Mouse (Mus musculus): Measurements from ENCODE around the gene Ppfia4.

Gene Ppfia4

GRCm38 (mm10) chr1:134297265-134297664 is 35.5 kb downstream of the Ppfia4 start:
- no peak for DNase-seq

GRCm38 (mm10) chr1:134293738-134294604 is 38.8 kb downstream of the Ppfia4 start:
- no peak for DNase-seq

DNA sequence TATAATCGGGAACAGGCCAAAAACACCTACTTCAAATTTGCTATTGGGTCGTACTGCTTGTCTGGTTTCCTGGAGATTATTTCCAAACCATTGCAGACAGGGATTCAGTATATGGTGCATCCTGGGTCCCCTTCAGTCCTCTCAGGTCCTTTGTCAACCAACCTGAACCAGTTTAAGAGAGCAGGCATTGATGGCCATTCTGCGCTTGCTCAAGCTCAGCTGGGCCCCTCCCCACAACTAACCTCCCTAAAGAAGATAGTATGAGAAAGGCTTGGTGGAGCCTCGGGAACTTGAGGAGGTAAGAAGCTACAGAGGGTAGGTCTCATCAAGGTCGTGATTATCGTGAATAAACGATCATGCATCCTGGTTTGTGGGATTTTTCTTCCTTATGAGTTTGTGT is 39.5 kb downstream of the Ppfia4 start:
- DNase-seq: no peak

GRCm38 (mm10) chr1:134292601-134293000 is 40.1 kb downstream of the Ppfia4 start:
- DNase-seq: no peak

GRCm38 (mm10) chr1:134292073-134292472 is 40.7 kb downstream of the Ppfia4 start:
- no peak for DNase-seq

DNA sequence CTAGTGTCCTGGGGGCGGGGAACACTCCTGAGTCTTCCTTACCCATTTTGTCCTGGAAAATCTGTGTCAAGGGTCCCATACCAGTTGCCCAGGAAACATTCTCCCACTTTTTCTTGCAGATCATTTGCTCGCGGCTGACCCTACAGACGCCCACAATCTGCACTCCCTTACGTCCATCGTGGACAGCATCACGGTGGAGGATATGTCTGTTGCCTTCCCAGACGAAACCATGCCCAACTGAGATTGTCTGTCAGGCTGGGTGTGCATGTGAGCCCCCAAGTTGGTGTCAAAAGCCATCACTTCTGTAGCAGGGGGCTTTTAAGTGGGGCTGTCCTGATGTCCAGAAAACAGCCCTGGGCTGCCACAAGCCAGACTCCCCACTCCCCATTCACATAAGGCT is 41.2 kb downstream of the Ppfia4 start:
- DNase-seq: no peak

- no peak for DNase-seq
Measured at GRCm38 (mm10) chr1:134290909-134291308, 41.8 kb downstream of the Ppfia4 start.

GRCm38 (mm10) chr1:134290300-134290699 is 42.4 kb downstream of the Ppfia4 start:
- no peak for DNase-seq

GRCm38 (mm10) chr1:134289598-134290099 is 43.1 kb downstream of the Ppfia4 start, which contains the start of gene Myog:
TSS of gene Myog (plus strand) at chr1:134289989.
- no peak for DNase-seq

DNA sequence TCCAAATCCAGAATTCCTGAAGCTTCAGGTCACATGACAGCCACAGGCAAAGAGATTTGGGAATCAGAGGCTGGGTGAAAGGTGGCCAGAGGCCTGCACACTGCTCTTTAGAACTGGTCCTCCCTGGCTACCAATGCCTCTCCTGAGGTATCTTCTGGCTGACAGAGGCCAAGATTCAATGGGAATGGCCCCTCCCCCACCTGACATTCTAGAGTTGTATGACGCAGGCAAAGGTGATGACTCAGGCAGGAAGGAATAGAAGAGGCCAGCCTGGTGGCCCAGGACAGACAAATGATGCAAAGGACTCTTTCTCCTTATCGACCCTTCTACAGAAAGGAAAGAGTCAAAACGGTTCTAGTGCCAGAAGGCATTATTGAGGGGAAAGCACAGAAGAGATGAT is 44.5 kb downstream of the Ppfia4 start:
- no peak for DNase-seq

GRCm38 (mm10) chr1:134285458-134286120 is 47.1 kb downstream of the Ppfia4 start:
- no peak for DNase-seq

DNA sequence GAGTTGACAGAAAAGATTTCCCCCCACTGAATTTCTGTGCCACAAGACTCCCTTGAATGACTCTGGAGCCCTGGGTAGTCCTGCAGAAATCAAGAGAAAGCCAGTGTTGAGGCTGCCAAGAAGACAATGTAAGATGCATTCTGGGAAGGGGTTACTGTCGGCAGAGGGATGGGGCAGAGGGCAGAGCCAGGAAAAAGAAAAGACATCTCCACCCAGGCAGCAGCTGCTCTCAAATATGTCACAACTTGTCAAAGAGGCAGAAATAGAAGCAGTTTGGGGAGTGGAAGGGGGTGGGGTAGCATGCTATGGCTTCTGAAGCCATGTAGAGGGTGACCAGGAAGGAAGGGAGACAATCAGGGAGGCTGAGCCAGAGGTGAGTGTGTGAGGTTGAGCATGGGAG is 49.6 kb downstream of the Ppfia4 start:
- DNase-seq: no peak

DNA sequence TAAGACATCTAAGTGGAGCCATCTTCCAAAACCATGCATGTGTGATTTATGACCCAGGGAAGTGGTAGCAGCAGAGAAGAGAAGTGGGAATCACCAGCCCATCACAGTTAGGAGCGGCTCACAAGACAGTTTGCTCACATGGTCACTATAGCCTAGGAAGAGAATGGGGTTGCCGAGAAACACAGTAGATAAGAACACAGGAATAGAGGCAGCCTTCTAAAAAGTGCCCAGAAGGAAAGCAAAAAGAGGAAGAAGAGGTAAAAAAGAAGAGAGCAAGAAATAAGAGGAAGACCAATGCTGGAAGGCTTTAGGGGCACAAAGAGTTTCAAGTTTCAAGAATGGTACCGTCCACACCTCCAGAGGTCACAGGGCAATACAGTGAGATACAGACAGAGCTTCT is 50.4 kb downstream of the Ppfia4 start:
- no peak for DNase-seq

- no peak for DNase-seq
Measured at GRCm38 (mm10) chr1:134281563-134281962, 51.2 kb downstream of the Ppfia4 start.

DNA sequence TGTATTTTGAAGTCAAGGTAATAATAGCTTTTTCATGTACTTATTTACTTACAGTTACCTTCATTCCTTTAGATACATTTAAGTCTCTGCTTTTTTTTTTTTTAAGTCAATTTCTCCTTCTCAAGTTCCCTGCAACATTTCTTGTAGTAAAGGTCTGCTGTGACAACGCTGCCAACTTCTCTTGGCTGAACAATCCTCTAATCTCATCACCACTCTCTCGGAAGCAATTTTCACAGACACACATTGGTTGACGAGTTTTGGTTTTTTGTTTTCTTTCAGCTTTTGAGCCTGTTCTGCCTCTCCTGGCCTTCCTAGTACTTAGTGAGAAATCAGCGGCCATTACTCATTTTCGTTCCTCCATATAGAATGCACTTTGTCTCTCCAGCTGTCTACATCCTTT is 52.6 kb downstream of the Ppfia4 start:
- DNase-seq: no peak

DNA sequence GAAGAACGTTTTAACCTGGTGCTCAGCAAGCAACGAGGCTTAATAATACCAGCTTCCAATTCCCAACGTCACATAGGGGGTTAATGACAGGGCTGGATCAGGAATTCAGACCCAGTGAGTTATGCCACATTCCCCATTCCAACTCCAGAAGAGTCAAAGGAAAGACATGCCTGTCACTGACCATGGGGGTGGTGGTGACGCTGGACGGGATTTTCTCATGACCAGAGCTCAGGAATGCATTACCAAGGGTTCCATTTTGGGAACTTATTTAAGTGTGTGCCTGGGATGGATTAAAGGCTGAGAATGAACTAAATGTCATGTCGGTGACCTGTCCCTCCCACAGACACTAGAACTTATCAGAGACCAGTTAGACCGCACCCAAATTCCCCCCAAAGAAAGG is 55.9 kb downstream of the Ppfia4 start:
- no peak for DNase-seq

DNA sequence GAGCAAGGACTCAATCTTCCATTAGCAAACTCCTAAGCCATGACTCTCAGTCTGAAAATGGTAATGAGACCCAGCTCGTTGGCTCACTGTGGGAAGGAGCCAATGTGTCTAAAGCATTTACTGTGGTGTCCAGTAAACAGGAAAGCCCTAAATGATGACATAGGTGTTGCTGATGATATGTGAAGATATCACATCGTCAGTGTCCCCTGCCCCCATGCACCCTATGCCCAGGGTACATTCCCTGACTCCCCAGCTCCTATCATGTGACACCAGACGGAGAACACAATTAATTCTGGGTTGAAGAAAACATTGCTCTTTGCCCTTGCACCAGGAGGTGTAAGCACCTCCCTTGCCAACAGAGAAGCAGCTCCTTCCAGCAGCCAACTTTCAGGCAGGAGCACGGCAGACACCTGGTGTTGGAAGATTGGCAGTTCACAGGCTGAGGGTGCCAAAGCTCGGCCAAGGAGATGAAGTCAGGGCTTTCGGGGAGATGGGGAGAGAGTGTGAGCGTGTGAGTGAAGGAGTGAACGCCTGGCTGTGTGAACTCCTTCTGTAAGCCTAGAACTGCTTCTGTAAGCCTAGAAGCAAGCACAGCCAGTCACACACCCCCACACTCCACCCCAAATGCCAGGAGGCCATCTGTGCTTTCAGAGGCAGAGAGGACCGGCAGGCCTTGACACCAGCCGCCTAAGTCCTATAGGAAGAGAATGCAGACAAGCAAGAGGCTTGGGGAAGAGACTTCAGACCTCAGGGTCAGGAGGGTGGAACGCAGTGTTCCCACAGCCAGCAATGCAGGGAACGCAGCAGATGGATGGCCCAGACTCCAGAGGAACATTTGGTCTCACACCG is 56.9 kb downstream of the Ppfia4 start:
- no peak for DNase-seq

GRCm38 (mm10) chr1:134274483-134274920 is 58.2 kb downstream of the Ppfia4 start:
- DNase-seq: no peak

GRCm38 (mm10) chr1:134273493-134274395 is 59.0 kb downstream of the Ppfia4 start:
- no peak for DNase-seq

- no peak for DNase-seq
Measured at GRCm38 (mm10) chr1:134272754-134273250, 59.9 kb downstream of the Ppfia4 start.

DNA sequence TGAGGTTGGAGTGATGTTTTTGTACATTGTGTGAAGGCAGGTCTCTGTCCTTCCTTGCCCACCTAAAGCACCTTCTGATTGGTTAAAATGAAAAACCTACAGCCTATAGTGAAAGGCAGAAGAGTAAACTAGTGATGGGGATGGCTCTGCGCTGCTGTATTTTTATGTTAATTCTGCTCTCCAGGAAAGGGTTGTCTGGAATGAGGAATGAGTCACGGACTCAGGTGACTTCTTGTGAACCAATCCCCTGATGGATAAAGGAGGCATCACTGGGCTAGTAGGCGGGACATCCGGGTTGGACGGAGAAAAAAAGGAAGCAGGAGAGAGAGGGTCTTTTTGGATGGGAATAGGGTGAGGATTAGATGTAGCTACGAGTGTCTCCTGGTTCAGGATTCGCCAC is 62.7 kb downstream of the Ppfia4 start:
- DNase-seq: no peak

DNA sequence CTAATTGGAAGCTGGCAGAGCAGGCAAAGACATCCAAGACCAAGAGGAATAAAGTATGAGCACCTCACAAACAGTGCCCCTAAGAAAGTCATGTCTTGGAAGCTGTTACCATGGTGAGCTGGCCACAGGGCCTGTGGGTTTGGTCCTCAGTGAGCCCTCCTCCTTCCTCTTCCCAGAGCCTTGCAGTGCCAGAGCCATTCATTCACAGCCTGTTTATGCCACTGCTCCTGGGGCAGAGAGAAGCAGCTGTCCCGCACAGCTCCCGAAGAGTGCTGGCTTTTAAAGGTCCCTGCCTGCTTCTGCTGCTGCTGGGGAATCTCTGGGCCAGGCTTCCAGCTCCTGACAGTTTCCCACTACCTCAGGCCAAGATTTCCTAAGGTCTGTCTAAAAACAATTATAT is 66.9 kb downstream of the Ppfia4 start:
- no peak for DNase-seq

Measured in thymus, adult 18-20 months (tissue).